Mouse (Mus musculus) erythroblast, embryonic 14.5 days (primary cell): ENCODE measurements around the gene Nkx2-5.

Experiments used
- GATA1 ChIP-seq: IDR thresholded peaks from 2 replicates; pipeline ENCODE4 v1.6.1; 2012; ENCODE audit warnings: low read length, inconsistent platforms, mixed read lengths
- TAL1 ChIP-seq: IDR thresholded peaks from 3 replicates; pipeline ENCODE4 v1.6.1; 2012; ENCODE audit warnings: low read length, inconsistent platforms, mixed read lengths

DNA sequence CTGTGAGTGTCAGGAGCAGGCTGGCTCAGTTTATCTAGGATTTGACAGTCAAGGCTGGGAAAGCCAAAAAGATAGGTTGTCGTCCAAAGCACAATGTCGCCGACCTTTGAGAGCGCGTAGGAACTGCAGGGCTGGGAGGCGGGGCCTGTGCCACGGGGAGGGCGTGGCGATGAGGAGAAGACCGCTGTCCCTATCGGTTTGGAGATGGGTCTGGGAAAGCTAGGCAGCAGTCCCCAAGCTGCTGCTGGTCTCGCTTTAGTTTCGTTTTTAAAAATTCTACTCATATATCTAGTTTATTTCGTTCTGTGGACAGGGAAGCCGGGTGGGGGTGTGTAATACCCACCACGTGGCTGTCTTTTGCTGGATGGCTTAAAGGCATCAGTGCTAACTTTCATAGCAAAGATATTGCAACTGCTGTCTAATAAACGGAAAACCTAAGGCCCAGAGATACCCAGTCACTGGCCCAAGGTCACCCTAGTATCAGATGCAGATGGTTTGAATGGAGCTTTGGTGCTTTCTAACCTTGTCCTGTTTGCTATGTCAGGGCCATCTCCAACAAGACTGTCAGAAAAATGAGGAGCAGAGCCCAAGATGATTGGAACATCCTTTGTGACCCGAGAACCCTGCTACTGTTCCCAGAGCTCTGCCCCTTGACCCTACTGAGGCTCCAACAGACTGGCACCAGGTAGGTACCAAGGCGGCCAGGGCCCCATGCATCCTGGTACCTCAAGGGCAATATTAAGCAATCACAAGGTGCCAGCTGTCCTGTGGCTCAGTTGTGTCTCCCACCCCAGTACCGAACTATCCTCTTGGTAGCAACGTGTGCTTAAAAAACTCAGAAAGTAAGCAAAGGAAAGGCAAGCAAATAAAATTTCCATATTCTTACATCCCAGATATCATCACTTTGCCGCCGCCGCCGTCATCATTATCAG, 40.5 kb upstream of the Nkx2-5 start:
- TF ChIP-seq GATA1: no peak
- TF ChIP-seq TAL1: no peak
